Comparison of ENCODE assay signal across 8 mouse cellular contexts in genomic region chr17:28528043-28528351, GRCm38 (mm10). TPM values are rescaled to one million over a fixed set of nuclear protein-coding genes. Genes with fewer than 3 reads are reported as not detected.
A peak's percentile ranks its signal among the peaks of the same experiment; 100 is the strongest.
DNase-seq lines count a peak whose midpoint lies in the region; ATAC-seq and TF ChIP-seq lines count a peak whose summit lies in the region.

No protein-coding gene starts in this region.

- TF ChIP-seq POLR2A in thymus, adult 2 months (IDR thresholded peaks at IDR 0.05; ENCODE audit: control insufficient read depth, extremely low read depth, insufficient read depth, low read length, poor library complexity), result no peak

- ATAC-seq in forebrain, embryonic 11.5 days (replicated peaks; ENCODE audit: low FRiP score), result no peak
- 0 out of 2 replicates have a peak, but pooled peaks have one; percentile 29 for ATAC-seq in heart, embryonic 16.5 days (replicated peaks; ENCODE audit: extremely low read depth, insufficient read depth, low FRiP score)
- ATAC-seq in lung, embryonic 15.5 days (ENCODE audit: borderline replicate concordance, extremely low read depth, low FRiP score, low TSS enrichment), result peak; percentile 29; the same call in 1 of the 2 replicates

- peaks cover 64% of the 10 kb centered on the region for H3K4me1 ChIP-seq in E14TG2a.4 (replicated peaks; ENCODE audit: low read depth, low read length)
- no peaks in the 10 kb centered on the region; the same call in 1 of the 2 replicates for H3K4me1 ChIP-seq in forebrain, embryonic 11.5 days (replicated peaks; ENCODE audit: control insufficient read depth, insufficient read depth, low read length)
- peaks cover 13% of the 10 kb centered on the region; the same call in 1 of the 2 replicates for H3K4me1 ChIP-seq in heart, embryonic 16.5 days (ENCODE audit: control insufficient read depth, insufficient read depth, low read length)
- peaks cover 20% of the 10 kb centered on the region for H3K4me1 ChIP-seq in lung, embryonic 15.5 days
- peaks cover 24% of the 10 kb centered on the region for H3K4me1 ChIP-seq in thymus, adult 2 months (replicated peaks; ENCODE audit: control insufficient read depth, insufficient read depth, low read length)

- H3K9ac ChIP-seq in forebrain, embryonic 11.5 days (ENCODE audit: low read length), result no peak overlapping the region
- no peak overlapping the region for H3K9ac ChIP-seq in heart, embryonic 16.5 days (ENCODE audit: low read length)
- H3K9ac ChIP-seq in lung, embryonic 15.5 days, result no peak overlapping the region

- peaks cover 13% of the 10 kb centered on the region for H3K36me3 ChIP-seq in E14TG2a.4 (ENCODE audit: insufficient read depth, low read length)
- no peaks in the 10 kb centered on the region for H3K36me3 ChIP-seq in forebrain, embryonic 11.5 days (ENCODE audit: control insufficient read depth, insufficient read depth, low read length)
- no peaks in the 10 kb centered on the region for H3K36me3 ChIP-seq in heart, embryonic 16.5 days (ENCODE audit: control insufficient read depth, insufficient read depth)
- no peaks in the 10 kb centered on the region for H3K36me3 ChIP-seq in lung, embryonic 15.5 days
- no peaks in the 10 kb centered on the region for H3K36me3 ChIP-seq in thymus, adult 2 months (ENCODE audit: control insufficient read depth, insufficient read depth, low read length)

- H3K4me3 ChIP-seq in E14TG2a.4 (replicated peaks; ENCODE audit: low read length), result no peak overlapping the region
- H3K4me3 ChIP-seq in forebrain, embryonic 11.5 days (ENCODE audit: low read depth, low read length), result no peak overlapping the region
- H3K4me3 ChIP-seq in heart, embryonic 16.5 days (ENCODE audit: low read length), result no peak overlapping the region
- peak overlapping the region; percentile 11; the same call in 1 of the 2 replicates for H3K4me3 ChIP-seq in lung, embryonic 15.5 days
- no peak overlapping the region for H3K4me3 ChIP-seq in thymus, adult 2 months (ENCODE audit: control insufficient read depth, insufficient read depth, low read length)

- DNase-seq in c-Kit-positive CD71-negative TER-119-negative erythroid progenitor cells, embryonic 14.5 days (ENCODE audit: low read depth), result peak; percentile 79
- peak; percentile 90 for DNase-seq in forebrain, embryonic 11.5 days (ENCODE audit: low spot score)
- DNase-seq in layer of hippocampus, adult 18-20 months (ENCODE audit: low spot score in 2 of 2), result peak; percentile 87 to 94
- DNase-seq in ovary, adult 18-20 months (ENCODE audit: low spot score), result peak; percentile 67
- DNase-seq in thymus, adult 2 months, result peak; percentile 90

- WGBS in forebrain, embryonic 11.5 days, result 7% methylated on average over 6 of the region's 6 CpGs
- WGBS in heart, embryonic 16.5 days, result 3% methylated on average over 6 of the region's 6 CpGs
- WGBS in lung, embryonic 15.5 days, result 2% methylated on average over 6 of the region's 6 CpGs
- WGBS in thymus, adult 2 months, result 2% methylated on average over 6 of the region's 6 CpGs

- H3K9me3 ChIP-seq in E14TG2a.4 (ENCODE audit: low read length), result no peaks in the 10 kb centered on the region
- H3K9me3 ChIP-seq in forebrain, embryonic 11.5 days (ENCODE audit: control insufficient read depth, low read length), result no peaks in the 10 kb centered on the region
- no peaks in the 10 kb centered on the region for H3K9me3 ChIP-seq in heart, embryonic 16.5 days (replicated peaks; ENCODE audit: control insufficient read depth, low read length)
- H3K9me3 ChIP-seq in lung, embryonic 15.5 days, result no peaks in the 10 kb centered on the region

- H3K27me3 ChIP-seq in E14TG2a.4 (ENCODE audit: insufficient read depth, low read length), result peaks cover 11% of the 10 kb centered on the region; the same call in 1 of the 2 replicates
- no peaks in the 10 kb centered on the region; the same call in 1 of the 2 replicates for H3K27me3 ChIP-seq in forebrain, embryonic 11.5 days (ENCODE audit: control insufficient read depth, insufficient read depth, low read length)
- H3K27me3 ChIP-seq in heart, embryonic 16.5 days (ENCODE audit: control insufficient read depth, insufficient read depth, low read length), result peaks cover 4% of the 10 kb centered on the region; the same call in 1 of the 2 replicates
- no peaks in the 10 kb centered on the region for H3K27me3 ChIP-seq in lung, embryonic 15.5 days
- no peaks in the 10 kb centered on the region for H3K27me3 ChIP-seq in thymus, adult 2 months (ENCODE audit: control insufficient read depth, insufficient read depth, low read length)

- H3K27ac ChIP-seq in forebrain, embryonic 11.5 days (ENCODE audit: low read depth, low read length), result no peak overlapping the region
- H3K27ac ChIP-seq in heart, embryonic 16.5 days (ENCODE audit: low read length), result no peak overlapping the region
- H3K27ac ChIP-seq in lung, embryonic 15.5 days, result no peak overlapping the region
- H3K27ac ChIP-seq in thymus, adult 2 months (ENCODE audit: control insufficient read depth, insufficient read depth, low read length), result no peak overlapping the region

- no peak overlapping the region for H3K4me2 ChIP-seq in forebrain, embryonic 11.5 days (ENCODE audit: low read depth, low read length, severe bottlenecking)
- peak overlapping the region; percentile 50 for H3K4me2 ChIP-seq in heart, embryonic 16.5 days (ENCODE audit: low read depth, low read length)
- H3K4me2 ChIP-seq in lung, embryonic 15.5 days, result peak overlapping the region; percentile 49

- TF ChIP-seq CTCF in E14TG2a.4 (conservative IDR thresholded peaks at IDR 0.05; ENCODE audit: low read length), result peak; percentile 96
- TF ChIP-seq CTCF in thymus, adult 2 months (IDR thresholded peaks at IDR 0.05; ENCODE audit: borderline replicate concordance, control insufficient read depth, extremely low read depth, insufficient read depth, low read length, poor library complexity), result peak; percentile 98

RNA-seq across cellular contexts. Expression of gene Armc12, which starts 2.6 kb away (rescaled TPM):
- polyA plus RNA-seq in forebrain, embryonic 11.5 days (2014; fragmentation: Nextera tagmentation; extraction: Ambion mirVana), result not detected in 2 replicates
- not detected in 2 replicates for polyA plus RNA-seq in heart, embryonic 16.5 days (2015; fragmentation: Nextera tagmentation; extraction: Ambion mirVana)
- total RNA-seq in layer of hippocampus, adult 18-20 months (2021), result not detected
- polyA plus RNA-seq in lung, embryonic 15.5 days (2015; fragmentation: Nextera tagmentation; extraction: Ambion mirVana), result not detected in 2 replicates
- polyA plus RNA-seq in thymus, adult 2 months (2012; rRNA removed), result 0.33 and 0.58 TPM in 2 replicates

RNA-seq across cellular contexts. Expression of gene Fkbp5, which starts 10.7 kb away (rescaled TPM):
- polyA plus RNA-seq in forebrain, embryonic 11.5 days (2014; fragmentation: Nextera tagmentation; extraction: Ambion mirVana), result 11.4 and 11.5 TPM in 2 replicates
- polyA plus RNA-seq in heart, embryonic 16.5 days (2015; fragmentation: Nextera tagmentation; extraction: Ambion mirVana), result 34.9 and 54.5 TPM in 2 replicates
- 10 to 100 TPM; 81.9 to 84.3 TPM for total RNA-seq in layer of hippocampus, adult 18-20 months (2021)
- polyA plus RNA-seq in lung, embryonic 15.5 days (2015; fragmentation: Nextera tagmentation; extraction: Ambion mirVana), result 30.7 and 35.1 TPM in 2 replicates
- 157 and 179 TPM in 2 replicates for polyA plus RNA-seq in thymus, adult 2 months (2012; rRNA removed)

RNA-seq across cellular contexts. Expression of gene Clpsl2, which starts 21.2 kb away (rescaled TPM):
- not detected in 2 replicates for polyA plus RNA-seq in forebrain, embryonic 11.5 days (2014; fragmentation: Nextera tagmentation; extraction: Ambion mirVana)
- polyA plus RNA-seq in heart, embryonic 16.5 days (2015; fragmentation: Nextera tagmentation; extraction: Ambion mirVana), result not detected in 2 replicates
- total RNA-seq in layer of hippocampus, adult 18-20 months (2021), result not detected
- not detected in 2 replicates for polyA plus RNA-seq in lung, embryonic 15.5 days (2015; fragmentation: Nextera tagmentation; extraction: Ambion mirVana)
- not detected in 2 replicates for polyA plus RNA-seq in thymus, adult 2 months (2012; rRNA removed)

RNA-seq across cellular contexts. Expression of gene Clps, which starts 32.6 kb away (rescaled TPM):
- not detected in 2 replicates for polyA plus RNA-seq in forebrain, embryonic 11.5 days (2014; fragmentation: Nextera tagmentation; extraction: Ambion mirVana)
- polyA plus RNA-seq in heart, embryonic 16.5 days (2015; fragmentation: Nextera tagmentation; extraction: Ambion mirVana), result 2.2 TPM in 1 of 2 replicates, not detected in the other
- total RNA-seq in layer of hippocampus, adult 18-20 months (2021), result not detected
- 0.34 and 9.2 TPM in 2 replicates for polyA plus RNA-seq in lung, embryonic 15.5 days (2015; fragmentation: Nextera tagmentation; extraction: Ambion mirVana)
- 1.3 and 5.4 TPM in 2 replicates for polyA plus RNA-seq in thymus, adult 2 months (2012; rRNA removed)

RNA-seq across cellular contexts. Expression of gene Lhfpl5, which starts 47.4 kb away (rescaled TPM):
- 0.84 and 1.5 TPM in 2 replicates for polyA plus RNA-seq in forebrain, embryonic 11.5 days (2014; fragmentation: Nextera tagmentation; extraction: Ambion mirVana)
- 0.14 and 0.39 TPM in 2 replicates for polyA plus RNA-seq in heart, embryonic 16.5 days (2015; fragmentation: Nextera tagmentation; extraction: Ambion mirVana)
- 1 to 10 TPM; 3.8 to 3.9 TPM for total RNA-seq in layer of hippocampus, adult 18-20 months (2021)
- polyA plus RNA-seq in lung, embryonic 15.5 days (2015; fragmentation: Nextera tagmentation; extraction: Ambion mirVana), result 0.48 and 0.57 TPM in 2 replicates
- 0.24 and 0.27 TPM in 2 replicates for polyA plus RNA-seq in thymus, adult 2 months (2012; rRNA removed)
